8 mouse cellular contexts compared by ENCODE assay signal in genomic region chr9:107627387-107628255, GRCm38 (mm10). TPM values are rescaled to one million over a fixed set of nuclear protein-coding genes. Genes with fewer than 3 reads are reported as not detected.
DNase-seq lines count a peak whose midpoint lies in the region; ATAC-seq and TF ChIP-seq lines count a peak whose summit lies in the region.

No protein-coding gene starts in this region.

- 0 out of 2 replicates have a peak overlapping the region, but pooled peaks have one; percentile 11 for H3K4me3 ChIP-seq in kidney, embryonic 15.5 days (replicated peaks)
- peak overlapping the region; percentile 46 for H3K4me3 ChIP-seq in embryonic facial prominence, embryonic 10.5 days
- no peak overlapping the region for H3K4me3 ChIP-seq in hindbrain, embryonic 16.5 days (ENCODE audit: low read length)
- H3K4me3 ChIP-seq in myocyte, result no peak overlapping the region

- peak overlapping the region; percentile 92 for H3K27ac ChIP-seq in kidney, embryonic 15.5 days
- peak overlapping the region; percentile 96 for H3K27ac ChIP-seq in embryonic facial prominence, embryonic 10.5 days (replicated peaks)
- H3K27ac ChIP-seq in hindbrain, embryonic 16.5 days (ENCODE audit: low read depth, low read length), result peak overlapping the region; percentile 90

- no peaks in the 10 kb centered on the region for H3K9me3 ChIP-seq in kidney, embryonic 15.5 days (replicated peaks)
- no peaks in the 10 kb centered on the region for H3K9me3 ChIP-seq in embryonic facial prominence, embryonic 10.5 days
- H3K9me3 ChIP-seq in hindbrain, embryonic 16.5 days (ENCODE audit: control insufficient read depth, low read length), result no peaks in the 10 kb centered on the region

- peaks cover 33% of the 10 kb centered on the region for H3K36me3 ChIP-seq in kidney, embryonic 15.5 days
- H3K36me3 ChIP-seq in embryonic facial prominence, embryonic 10.5 days (replicated peaks), result peaks cover 76% of the 10 kb centered on the region
- H3K36me3 ChIP-seq in hindbrain, embryonic 16.5 days (ENCODE audit: control insufficient read depth, insufficient read depth, low read length), result no peaks in the 10 kb centered on the region
- peaks cover 7% of the 10 kb centered on the region for H3K36me3 ChIP-seq in myocyte (ENCODE audit: control insufficient read depth, insufficient read depth)

- peak overlapping the region; percentile 96 for H3K4me2 ChIP-seq in kidney, embryonic 15.5 days
- H3K4me2 ChIP-seq in hindbrain, embryonic 16.5 days (ENCODE audit: low read length), result peak overlapping the region; percentile 38
- H3K4me2 ChIP-seq in myocyte (ENCODE audit: low read depth), result peak overlapping the region; percentile 80

- ATAC-seq in kidney, embryonic 15.5 days (replicated peaks; ENCODE audit: low FRiP score), result no peak
- ATAC-seq in hindbrain, embryonic 16.5 days, result no peak
- no peak for ATAC-seq in erythroblast, adult 5-6 weeks (replicated peaks; ENCODE audit: low FRiP score, poor library complexity, severe bottlenecking)
- ATAC-seq in inflammation-experienced regulatory T-cells, adult 6 months, result no peak

- H3ac ChIP-seq in myocyte (ENCODE audit: control insufficient read depth, insufficient read length), result no peak overlapping the region

- DNase-seq in kidney, postnatal 10 days, result no peak
- DNase-seq in embryonic facial prominence, embryonic 10.5 days (ENCODE audit: low spot score), result no peak
- DNase-seq in left cerebral cortex, adult 11 months (ENCODE audit: low spot score), result no peak

- no peaks in the 10 kb centered on the region for H3K27me3 ChIP-seq in kidney, embryonic 15.5 days
- H3K27me3 ChIP-seq in embryonic facial prominence, embryonic 10.5 days (replicated peaks; ENCODE audit: low read depth, poor library complexity, severe bottlenecking), result no peaks in the 10 kb centered on the region
- H3K27me3 ChIP-seq in hindbrain, embryonic 16.5 days (replicated peaks; ENCODE audit: control insufficient read depth, insufficient read depth, low read length), result no peaks in the 10 kb centered on the region
- H3K27me3 ChIP-seq in myocyte (ENCODE audit: control insufficient read depth, insufficient read depth, insufficient read length), result no peaks in the 10 kb centered on the region

- peaks cover 91% of the 10 kb centered on the region for H3K79me2 ChIP-seq in myocyte (ENCODE audit: control insufficient read depth, insufficient read depth)

- H3K4me1 ChIP-seq in kidney, embryonic 15.5 days, result peaks cover 86% of the 10 kb centered on the region
- peaks cover 81% of the 10 kb centered on the region for H3K4me1 ChIP-seq in embryonic facial prominence, embryonic 10.5 days
- H3K4me1 ChIP-seq in hindbrain, embryonic 16.5 days (ENCODE audit: control insufficient read depth, insufficient read depth, low read depth, low read length), result peaks cover 73% of the 10 kb centered on the region

- TF ChIP-seq POLR2A in myocyte (IDR thresholded peaks at IDR 0.05; ENCODE audit: insufficient read length, low read depth), result no peak

- 33% methylated on average over 20 of the region's 20 CpGs for WGBS in kidney, embryonic 15.5 days
- WGBS in embryonic facial prominence, embryonic 10.5 days, result 38% methylated on average over 20 of the region's 20 CpGs
- 12% methylated on average over 20 of the region's 20 CpGs for WGBS in hindbrain, embryonic 16.5 days

- H3K9ac ChIP-seq in kidney, embryonic 15.5 days, result peak overlapping the region; percentile 37
- peak overlapping the region; percentile 58 for H3K9ac ChIP-seq in hindbrain, embryonic 16.5 days (ENCODE audit: low read depth, low read length)

TF ChIP-seq in myocyte, 11 proteins besides CTCF, POLR2A, EP300 and RAD21:
- no peak for TF ChIP-seq SRF (IDR thresholded peaks at IDR 0.05; ENCODE audit: control insufficient read depth, insufficient read length, low read depth)
- TF ChIP-seq MYOD1 (IDR thresholded peaks at IDR 0.05; ENCODE audit: control insufficient read depth in 1 of 3, insufficient read length in 2 of 3, low read depth in 2 of 3), result peak in 1 of 3 experiments; percentile 21

RNA-seq across cellular contexts. Expression of gene Gnai2, which starts 7.5 kb away (rescaled TPM):
- 403 and 424 TPM in 2 replicates for polyA plus RNA-seq in kidney, embryonic 15.5 days (2015; fragmentation: Nextera tagmentation; extraction: Ambion mirVana)
- 334 and 363 TPM in 2 replicates for polyA plus RNA-seq in embryonic facial prominence, embryonic 10.5 days (2016; fragmentation: Nextera tagmentation; extraction: Ambion mirVana)
- 302 and 317 TPM in 2 replicates for polyA plus RNA-seq in hindbrain, embryonic 16.5 days (2015; fragmentation: Nextera tagmentation; extraction: Ambion mirVana)
- 499 TPM for polyA plus RNA-seq in myocyte (2012; fragmentation: generic; extraction: Trizol)
- 183 and 189 TPM in 2 replicates for total RNA-seq in erythroblast, adult 5-6 weeks (2015; ENCODE audit: low replicate concordance)
- total RNA-seq in erythroblast, adult 5-6 weeks (2017; ENCODE audit: low replicate concordance), result 162 and 183 TPM in 2 replicates
- polyA plus RNA-seq in inflammation-experienced regulatory T-cells, adult 6 months (2017; shearing (Covaris generic)), result 100 to 1,000 TPM; 136 to 264 (median 154) TPM

RNA-seq across cellular contexts. Expression of gene Sema3b, which starts 18.6 kb away (rescaled TPM):
- polyA plus RNA-seq in kidney, embryonic 15.5 days (2015; fragmentation: Nextera tagmentation; extraction: Ambion mirVana), result 21.1 and 22.5 TPM in 2 replicates
- polyA plus RNA-seq in embryonic facial prominence, embryonic 10.5 days (2016; fragmentation: Nextera tagmentation; extraction: Ambion mirVana), result 2.7 TPM in 2 replicates
- 5.6 and 7.0 TPM in 2 replicates for polyA plus RNA-seq in hindbrain, embryonic 16.5 days (2015; fragmentation: Nextera tagmentation; extraction: Ambion mirVana)
- polyA plus RNA-seq in myocyte (2012; fragmentation: generic; extraction: Trizol), result 59.9 TPM
- not detected in 2 replicates for total RNA-seq in erythroblast, adult 5-6 weeks (2015; ENCODE audit: low replicate concordance)
- total RNA-seq in erythroblast, adult 5-6 weeks (2017; ENCODE audit: low replicate concordance), result not detected in 2 replicates
- polyA plus RNA-seq in inflammation-experienced regulatory T-cells, adult 6 months (2017; shearing (Covaris generic)), result not detected

RNA-seq across cellular contexts. Expression of gene Ifrd2, which starts 40.2 kb away (rescaled TPM):
- polyA plus RNA-seq in kidney, embryonic 15.5 days (2015; fragmentation: Nextera tagmentation; extraction: Ambion mirVana), result 47.8 and 55.8 TPM in 2 replicates
- polyA plus RNA-seq in embryonic facial prominence, embryonic 10.5 days (2016; fragmentation: Nextera tagmentation; extraction: Ambion mirVana), result 59.7 and 72.1 TPM in 2 replicates
- 13.5 and 16.9 TPM in 2 replicates for polyA plus RNA-seq in hindbrain, embryonic 16.5 days (2015; fragmentation: Nextera tagmentation; extraction: Ambion mirVana)
- polyA plus RNA-seq in myocyte (2012; fragmentation: generic; extraction: Trizol), result 29.4 TPM
- total RNA-seq in erythroblast, adult 5-6 weeks (2015; ENCODE audit: low replicate concordance), result 207 and 270 TPM in 2 replicates
- 204 and 217 TPM in 2 replicates for total RNA-seq in erythroblast, adult 5-6 weeks (2017; ENCODE audit: low replicate concordance)
- 10 to 100 TPM; 13.7 to 32.0 (median 31.7) TPM for polyA plus RNA-seq in inflammation-experienced regulatory T-cells, adult 6 months (2017; shearing (Covaris generic))

RNA-seq across cellular contexts. Expression of gene Slc38a3, which starts 41.7 kb away (rescaled TPM):
- polyA plus RNA-seq in kidney, embryonic 15.5 days (2015; fragmentation: Nextera tagmentation; extraction: Ambion mirVana), result 7.1 and 8.1 TPM in 2 replicates
- 5.6 and 6.6 TPM in 2 replicates for polyA plus RNA-seq in embryonic facial prominence, embryonic 10.5 days (2016; fragmentation: Nextera tagmentation; extraction: Ambion mirVana)
- 53.2 and 55.0 TPM in 2 replicates for polyA plus RNA-seq in hindbrain, embryonic 16.5 days (2015; fragmentation: Nextera tagmentation; extraction: Ambion mirVana)
- polyA plus RNA-seq in myocyte (2012; fragmentation: generic; extraction: Trizol), result 0.06 TPM
- total RNA-seq in erythroblast, adult 5-6 weeks (2015; ENCODE audit: low replicate concordance), result not detected in 2 replicates
- total RNA-seq in erythroblast, adult 5-6 weeks (2017; ENCODE audit: low replicate concordance), result not detected in 2 replicates
- polyA plus RNA-seq in inflammation-experienced regulatory T-cells, adult 6 months (2017; shearing (Covaris generic)), result not detected

RNA-seq across cellular contexts. Expression of gene Hyal3, which starts 47.0 kb away (rescaled TPM):
- 1.3 TPM in 2 replicates for polyA plus RNA-seq in kidney, embryonic 15.5 days (2015; fragmentation: Nextera tagmentation; extraction: Ambion mirVana)
- polyA plus RNA-seq in embryonic facial prominence, embryonic 10.5 days (2016; fragmentation: Nextera tagmentation; extraction: Ambion mirVana), result 0.48 and 0.96 TPM in 2 replicates
- 2.7 and 2.9 TPM in 2 replicates for polyA plus RNA-seq in hindbrain, embryonic 16.5 days (2015; fragmentation: Nextera tagmentation; extraction: Ambion mirVana)
- 0.43 TPM for polyA plus RNA-seq in myocyte (2012; fragmentation: generic; extraction: Trizol)
- total RNA-seq in erythroblast, adult 5-6 weeks (2015; ENCODE audit: low replicate concordance), result 2.3 and 2.9 TPM in 2 replicates
- total RNA-seq in erythroblast, adult 5-6 weeks (2017; ENCODE audit: low replicate concordance), result 1.1 and 1.4 TPM in 2 replicates
- polyA plus RNA-seq in inflammation-experienced regulatory T-cells, adult 6 months (2017; shearing (Covaris generic)), result 1 to 10 TPM in 1 of 3 experiments, under 1 TPM in 2; 0.59 to 1.7 (median 0.94) TPM

Comparison
In these comparisons a context has a peak if more than half of its experiments do, and no peak if none do; other contexts are left out.
1. H3K4me2 ChIP-seq: peak in every context shown above with its lines; median percentile 96 in kidney, embryonic 15.5 days; 80 in myocyte; 38 in hindbrain, embryonic 16.5 days.
2. H3K4me3 ChIP-seq: peak in kidney, embryonic 15.5 days (single experiment) and embryonic facial prominence, embryonic 10.5 days (single experiment); none in hindbrain, embryonic 16.5 days (single experiment) and myocyte (single experiment).
3. Peak in every context shown above with its lines, with median percentiles within 50 percentile points of each other: H3K27ac ChIP-seq.